Mouse (Mus musculus) liver, embryonic 14.5 days (tissue): ENCODE measurements around the gene Adgrb3.

Source experiments
- CTCF ChIP-seq: IDR thresholded peaks from 2 replicates; pipeline ENCODE4 v1.5.1; 2016; ENCODE audit warnings: antibody characterized with exemption, low read depth, control low read depth
- EP300 ChIP-seq: IDR thresholded peaks from 2 replicates; pipeline ENCODE4 v1.6.1; 2016; ENCODE audit warnings: antibody characterized with exemption, low read depth

DNA sequence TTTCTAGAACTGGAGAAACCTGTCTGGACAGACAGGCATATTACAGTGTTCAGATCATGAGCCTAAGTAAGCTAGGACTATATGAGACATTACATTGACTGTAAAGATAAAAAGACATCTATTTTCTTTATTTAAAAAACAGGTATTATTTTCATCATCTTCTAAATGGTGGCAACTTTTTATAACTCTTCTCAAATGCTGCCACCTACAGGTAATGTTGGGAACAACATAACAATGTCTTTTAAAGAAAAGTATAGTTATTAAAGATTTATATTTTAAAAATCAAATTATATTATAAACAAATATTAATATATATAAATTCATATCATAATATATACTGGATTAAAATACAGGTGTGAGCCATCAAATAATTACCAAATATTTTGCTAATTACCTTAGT, 212.6 kb downstream of the Adgrb3 start:
- TF ChIP-seq EP300 (no peak), CTCF (no peak; the same call in 1 of the 2 replicates)
